Mouse (Mus musculus): Measurements from ENCODE around the gene Ptk7. TPM values are rescaled to one million over a fixed set of nuclear protein-coding genes. Genes with fewer than 3 reads are reported as not detected.

Gene Ptk7
- total and polyA plus RNA-seq, 2 experiments from 2014 or later = 19.7 to 56.6 TPM

- DNase-seq (no peak), ATAC-seq (0 out of 2 replicates have a peak, but pooled peaks have one; percentile 20)
- Histone ChIP-seq H3K27ac (ENCODE audit: low read depth, low read length) (no peak overlapping the region), H3K4me3 (ENCODE audit: low read depth, low read length) (no peak overlapping the region), H3K36me3 (ENCODE audit: insufficient read depth) (peaks cover 62% of the 10 kb centered on the region), H3K4me2 (ENCODE audit: low read depth) (no peak overlapping the region), H3K4me1 (ENCODE audit: insufficient read depth) (no peaks in the 10 kb centered on the region), H3K9ac (no peak overlapping the region), H3K27me3 (ENCODE audit: insufficient read depth, low read length) (no peaks in the 10 kb centered on the region), H3K9me3 (ENCODE audit: low read length) (no peaks in the 10 kb centered on the region)
- no peak for TF ChIP-seq CTCF (IDR thresholded peaks at IDR 0.05; ENCODE audit: low read depth)
- WGBS = 93% methylated on average over 16 of the region's 16 CpGs
These were observed 38.4 kb upstream of the Ptk7 start for GRCm38 (mm10) chr17:46667712-46668111.

- DNase-seq = no peak
- Histone ChIP-seq H3K4me2 (ENCODE audit: low read depth) (no peak overlapping the region), H3K9ac (no peak overlapping the region), H3K36me3 (ENCODE audit: insufficient read depth) (peaks cover 80% of the 10 kb centered on the region), H3K27me3 (ENCODE audit: insufficient read depth, low read length) (no peaks in the 10 kb centered on the region), H3K9me3 (ENCODE audit: low read length) (no peaks in the 10 kb centered on the region), H3K4me3 (ENCODE audit: low read depth, low read length) (no peak overlapping the region), H3K27ac (ENCODE audit: low read depth, low read length) (no peak overlapping the region), H3K4me1 (ENCODE audit: insufficient read depth) (no peaks in the 10 kb centered on the region)
- no peak for ATAC-seq
- TF ChIP-seq CTCF (IDR thresholded peaks at IDR 0.05; ENCODE audit: low read depth) = no peak
- 72% methylated on average over 5 of the region's 5 CpGs for WGBS
These were observed 33.4 kb upstream of the Ptk7 start for GRCm38 (mm10) chr17:46662730-46663129.

- no peak for ATAC-seq
- DNase-seq = no peak
- H3K9me3 ChIP-seq (ENCODE audit: low read length) = no peaks in the 10 kb centered on the region
- no peak overlapping the region for H3K9ac ChIP-seq
- H3K4me1 ChIP-seq (ENCODE audit: insufficient read depth) = no peaks in the 10 kb centered on the region
- TF ChIP-seq CTCF (IDR thresholded peaks at IDR 0.05; ENCODE audit: low read depth) = no peak
- no peak overlapping the region for H3K4me3 ChIP-seq (ENCODE audit: low read depth, low read length)
- H3K36me3 ChIP-seq (ENCODE audit: insufficient read depth) = peaks cover 83% of the 10 kb centered on the region
- 89% methylated on average over 12 of the region's 12 CpGs for WGBS
- H3K27ac ChIP-seq (ENCODE audit: low read depth, low read length) = no peak overlapping the region
- no peaks in the 10 kb centered on the region for H3K27me3 ChIP-seq (ENCODE audit: insufficient read depth, low read length)
- no peak overlapping the region for H3K4me2 ChIP-seq (ENCODE audit: low read depth)
These were observed 32.7 kb upstream of the Ptk7 start for GRCm38 (mm10) chr17:46661981-46662380.

- Histone ChIP-seq H3K27me3 (ENCODE audit: insufficient read depth, low read length) (no peaks in the 10 kb centered on the region), H3K9me3 (ENCODE audit: low read length) (no peaks in the 10 kb centered on the region), H3K4me1 (ENCODE audit: insufficient read depth) (no peaks in the 10 kb centered on the region), H3K4me2 (ENCODE audit: low read depth) (no peak overlapping the region), H3K27ac (ENCODE audit: low read depth, low read length) (no peak overlapping the region), H3K36me3 (ENCODE audit: insufficient read depth) (peaks cover 86% of the 10 kb centered on the region), H3K9ac (no peak overlapping the region), H3K4me3 (ENCODE audit: low read depth, low read length) (no peak overlapping the region)
- no peak for TF ChIP-seq CTCF (IDR thresholded peaks at IDR 0.05; ENCODE audit: low read depth)
- ATAC-seq (no peak), DNase-seq (no peak)
- WGBS = 95% methylated on average over 9 of the region's 9 CpGs
These were observed 32.0 kb upstream of the Ptk7 start for GRCm38 (mm10) chr17:46661351-46661750.

GRCm38 (mm10) chr17:46656054-46656453, 26.8 kb upstream of the Ptk7 start:
- H3K9me3 ChIP-seq (ENCODE audit: low read length) = no peaks in the 10 kb centered on the region
- H3K4me3 ChIP-seq (ENCODE audit: low read depth, low read length) = no peak overlapping the region
- DNase-seq = no peak
- 89% methylated on average over 6 of the region's 6 CpGs for WGBS
- TF ChIP-seq CTCF (IDR thresholded peaks at IDR 0.05; ENCODE audit: low read depth) = no peak
- no peaks in the 10 kb centered on the region for H3K27me3 ChIP-seq (ENCODE audit: insufficient read depth, low read length)
- no peak overlapping the region for H3K9ac ChIP-seq
- ATAC-seq = no peak
- H3K4me2 ChIP-seq (ENCODE audit: low read depth) = no peak overlapping the region
- peaks cover 72% of the 10 kb centered on the region for H3K36me3 ChIP-seq (ENCODE audit: insufficient read depth)
- H3K27ac ChIP-seq (ENCODE audit: low read depth, low read length) = no peak overlapping the region
- peaks cover 12% of the 10 kb centered on the region for H3K4me1 ChIP-seq (ENCODE audit: insufficient read depth)

GRCm38 (mm10) chr17:46651755-46652547, 22.6 kb upstream of the Ptk7 start:
- TF ChIP-seq CTCF (IDR thresholded peaks at IDR 0.05; ENCODE audit: low read depth) = no peak
- Histone ChIP-seq H3K27me3 (ENCODE audit: insufficient read depth, low read length) (no peaks in the 10 kb centered on the region), H3K9ac (0 out of 2 replicates have a peak overlapping the region, but pooled peaks have one; percentile 95), H3K4me3 (ENCODE audit: low read depth, low read length) (no peak overlapping the region; the same call in 1 of the 2 replicates), H3K4me2 (ENCODE audit: low read depth) (peak overlapping the region; percentile 88), H3K4me1 (ENCODE audit: insufficient read depth) (peaks cover 20% of the 10 kb centered on the region), H3K36me3 (ENCODE audit: insufficient read depth) (peaks cover 35% of the 10 kb centered on the region), H3K9me3 (ENCODE audit: low read length) (no peaks in the 10 kb centered on the region), H3K27ac (ENCODE audit: low read depth, low read length) (no peak overlapping the region)
- ATAC-seq = no peak
- 71% methylated on average over 20 of the region's 20 CpGs for WGBS
- no peak for DNase-seq

- 0 out of 2 replicates have a peak overlapping the region, but pooled peaks have one; percentile 92 for H3K27ac ChIP-seq (ENCODE audit: low read depth, low read length)
- H3K36me3 ChIP-seq (ENCODE audit: insufficient read depth) = peaks cover 29% of the 10 kb centered on the region
- H3K4me1 ChIP-seq (ENCODE audit: insufficient read depth) = peaks cover 26% of the 10 kb centered on the region
- H3K9ac ChIP-seq = peak overlapping the region; percentile 95
- DNase-seq = no peak
- ATAC-seq = no peak
- H3K27me3 ChIP-seq (ENCODE audit: insufficient read depth, low read length) = no peaks in the 10 kb centered on the region
- no peak for TF ChIP-seq CTCF (IDR thresholded peaks at IDR 0.05; ENCODE audit: low read depth)
- H3K4me3 ChIP-seq (ENCODE audit: low read depth, low read length) = peak overlapping the region; percentile 64
- peak overlapping the region; percentile 88 for H3K4me2 ChIP-seq (ENCODE audit: low read depth)
- no peaks in the 10 kb centered on the region for H3K9me3 ChIP-seq (ENCODE audit: low read length)
- 72% methylated on average over 17 of the region's 17 CpGs for WGBS
These were observed 22.0 kb upstream of the Ptk7 start for GRCm38 (mm10) chr17:46651292-46651691.

Measured in forebrain, postnatal 0 days (tissue).